Mouse (Mus musculus): ENCODE results near the gene Psmd3. TPM values are rescaled to one million over a fixed set of nuclear protein-coding genes. Genes with fewer than 3 reads are reported as not detected.

The Psmd3 gene
- polyA plus RNA-seq, 1 experiment from 2014 or later: 105 TPM

DNA sequence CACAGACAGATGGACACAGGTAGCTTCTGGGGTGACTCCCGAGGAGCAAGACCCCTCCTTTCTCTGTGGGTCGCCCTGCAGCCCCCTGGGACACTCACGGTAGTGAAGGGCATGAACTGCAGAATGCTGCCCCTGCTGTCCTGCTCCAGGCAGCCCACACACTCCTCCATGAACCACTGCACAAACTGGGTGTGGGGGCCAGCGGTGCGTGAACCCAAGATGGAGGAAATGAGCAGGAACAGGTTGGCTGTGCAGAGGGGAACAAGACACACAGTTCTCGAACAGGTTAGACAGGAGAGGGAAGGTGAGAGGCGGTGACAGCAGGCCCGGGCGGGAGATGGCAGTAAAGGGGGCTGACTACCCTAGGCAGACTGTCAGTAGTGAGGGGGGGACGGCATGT is 22.7 kb downstream of the Psmd3 start:
- Histone ChIP-seq H3K9me3 (ENCODE audit: low read length) (no peaks in the 10 kb centered on the region), H3K4me2 (replicated peaks; ENCODE audit: low read depth, low read length) (no peak overlapping the region), H3K4me1 (ENCODE audit: insufficient read depth, low read depth, low read length) (peaks cover 16% of the 10 kb centered on the region), H3K27ac (ENCODE audit: low read length) (no peak overlapping the region), H3K27me3 (replicated peaks; ENCODE audit: insufficient read depth, low read length) (no peaks in the 10 kb centered on the region), H3K36me3 (ENCODE audit: insufficient read depth, low read length) (no peaks in the 10 kb centered on the region), H3K4me3 (ENCODE audit: low read depth, low read length) (no peak overlapping the region), H3K9ac (replicated peaks; ENCODE audit: low read depth) (no peak overlapping the region)
- TF ChIP-seq CTCF (IDR thresholded peaks at IDR 0.05): no peak
- TF ChIP-seq EP300 (IDR thresholded peaks at IDR 0.05): no peak
- DNase-seq (ENCODE audit: low spot score): no peak
- no peak for ATAC-seq
- 89% methylated on average over 10 of the region's 10 CpGs for WGBS

DNA sequence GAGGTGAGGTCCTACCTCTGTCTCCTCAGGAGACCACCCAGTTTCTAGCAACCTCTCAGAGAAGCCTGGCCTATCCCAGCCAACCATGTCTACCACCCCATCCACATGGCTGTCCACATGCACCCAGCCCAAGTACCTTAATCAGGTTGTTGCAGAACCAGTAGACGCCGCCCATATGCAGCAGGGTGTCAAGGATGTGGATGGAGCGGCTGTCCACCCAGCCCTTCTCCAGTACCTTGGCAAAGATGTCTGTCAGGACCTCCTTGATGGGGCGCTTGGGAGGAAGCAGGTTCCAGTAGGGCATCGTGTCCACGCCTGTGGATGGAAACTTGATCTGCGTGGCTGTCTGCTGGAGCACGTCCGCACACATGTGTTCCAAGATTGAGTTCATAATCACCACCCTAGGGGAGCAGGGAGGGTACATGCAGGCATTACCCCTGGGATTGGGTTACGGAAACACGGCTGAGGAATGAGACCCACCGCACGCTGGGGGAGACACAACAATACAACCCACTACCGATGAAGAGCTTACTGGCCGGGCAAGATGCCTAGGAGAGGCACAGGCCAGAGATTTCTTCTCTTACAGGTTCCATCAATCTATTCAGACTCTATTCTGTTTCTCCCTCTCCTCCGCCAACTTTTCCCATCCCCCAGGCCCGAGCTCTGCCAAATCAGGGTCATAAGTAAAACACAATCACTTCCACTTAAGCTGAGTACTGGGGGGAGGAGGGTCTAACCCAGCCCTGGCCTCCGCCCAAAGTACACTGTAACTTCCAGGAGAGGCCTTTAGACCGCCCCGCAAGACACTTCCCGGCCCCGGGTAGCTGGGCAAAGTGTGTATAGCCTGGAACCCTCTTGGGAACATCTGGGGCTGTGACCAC is 25.3 kb downstream of the Psmd3 start:
- ATAC-seq: peak; percentile 66
- H3K4me1 ChIP-seq (ENCODE audit: insufficient read depth, low read depth, low read length): peaks cover 18% of the 10 kb centered on the region

DNA sequence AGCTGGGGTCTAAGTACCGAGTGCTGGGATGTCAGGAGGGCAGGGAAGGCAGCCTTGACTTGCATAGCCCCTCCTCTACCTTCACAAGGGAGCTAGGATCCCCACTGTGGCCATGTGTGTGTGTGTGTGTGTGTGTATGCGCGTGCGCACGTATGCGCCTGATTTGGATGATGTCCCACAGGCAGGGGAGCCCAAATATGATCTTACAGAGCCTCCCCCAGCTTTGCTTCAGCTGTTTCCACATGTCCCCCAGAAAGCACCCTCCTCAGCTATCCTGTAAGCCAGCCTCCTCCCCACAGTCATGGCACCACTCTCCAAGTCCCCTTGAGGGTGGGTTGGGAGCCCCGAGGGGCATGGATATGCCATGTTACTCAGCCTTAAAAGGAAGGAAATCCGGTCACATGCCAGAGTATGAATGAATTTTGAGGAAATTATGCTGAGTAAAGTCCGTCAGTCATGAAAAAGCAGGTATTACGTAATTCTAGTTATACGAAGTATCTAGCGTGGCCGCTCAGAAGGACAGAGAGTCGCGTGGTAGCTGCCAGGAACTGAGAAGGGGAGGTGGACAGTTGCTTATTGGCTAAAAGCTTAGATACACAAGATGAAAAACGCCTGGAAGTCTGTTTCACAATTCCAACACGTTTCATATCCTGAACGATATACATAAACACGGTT is 26.1 kb downstream of the Psmd3 start:
- H3K9me3 ChIP-seq (ENCODE audit: low read length): no peaks in the 10 kb centered on the region
- H3K4me3 ChIP-seq (ENCODE audit: low read depth, low read length): no peak overlapping the region
- peak; percentile 70 for TF ChIP-seq EP300 (IDR thresholded peaks at IDR 0.05)
- TF ChIP-seq CTCF (IDR thresholded peaks at IDR 0.05): no peak
- peaks cover 18% of the 10 kb centered on the region for H3K4me1 ChIP-seq (ENCODE audit: insufficient read depth, low read depth, low read length)
- H3K4me2 ChIP-seq (replicated peaks; ENCODE audit: low read depth, low read length): peak overlapping the region; percentile 30
- 23% methylated on average over 19 of the region's 19 CpGs for WGBS
- no peaks in the 10 kb centered on the region for H3K27me3 ChIP-seq (replicated peaks; ENCODE audit: insufficient read depth, low read length)
- H3K9ac ChIP-seq (replicated peaks; ENCODE audit: low read depth): no peak overlapping the region
- H3K27ac ChIP-seq (ENCODE audit: low read length): peak overlapping the region; percentile 89
- ATAC-seq: peak; percentile 78
- H3K36me3 ChIP-seq (ENCODE audit: insufficient read depth, low read length): no peaks in the 10 kb centered on the region
- peak; percentile 98 for DNase-seq (ENCODE audit: low spot score)

More for the DNA sequence above, 25.3 kb downstream of the Psmd3 start:
- no peaks in the 10 kb centered on the region for H3K27me3 ChIP-seq (replicated peaks; ENCODE audit: insufficient read depth, low read length)
- H3K4me3 ChIP-seq (ENCODE audit: low read depth, low read length): no peak overlapping the region
- H3K27ac ChIP-seq (ENCODE audit: low read length): peak overlapping the region; percentile 89
- peak; percentile 83 for DNase-seq (ENCODE audit: low spot score)
- no peaks in the 10 kb centered on the region for H3K36me3 ChIP-seq (ENCODE audit: insufficient read depth, low read length)
- peak overlapping the region; percentile 30 for H3K4me2 ChIP-seq (replicated peaks; ENCODE audit: low read depth, low read length)
- no peak overlapping the region for H3K9ac ChIP-seq (replicated peaks; ENCODE audit: low read depth)
- 45% methylated on average over 22 of the region's 22 CpGs for WGBS
- TF ChIP-seq CTCF (IDR thresholded peaks at IDR 0.05): no peak
- peak; percentile 37; the same call in 1 of the 2 replicates for TF ChIP-seq EP300 (IDR thresholded peaks at IDR 0.05)
- H3K9me3 ChIP-seq (ENCODE audit: low read length): no peaks in the 10 kb centered on the region

DNA sequence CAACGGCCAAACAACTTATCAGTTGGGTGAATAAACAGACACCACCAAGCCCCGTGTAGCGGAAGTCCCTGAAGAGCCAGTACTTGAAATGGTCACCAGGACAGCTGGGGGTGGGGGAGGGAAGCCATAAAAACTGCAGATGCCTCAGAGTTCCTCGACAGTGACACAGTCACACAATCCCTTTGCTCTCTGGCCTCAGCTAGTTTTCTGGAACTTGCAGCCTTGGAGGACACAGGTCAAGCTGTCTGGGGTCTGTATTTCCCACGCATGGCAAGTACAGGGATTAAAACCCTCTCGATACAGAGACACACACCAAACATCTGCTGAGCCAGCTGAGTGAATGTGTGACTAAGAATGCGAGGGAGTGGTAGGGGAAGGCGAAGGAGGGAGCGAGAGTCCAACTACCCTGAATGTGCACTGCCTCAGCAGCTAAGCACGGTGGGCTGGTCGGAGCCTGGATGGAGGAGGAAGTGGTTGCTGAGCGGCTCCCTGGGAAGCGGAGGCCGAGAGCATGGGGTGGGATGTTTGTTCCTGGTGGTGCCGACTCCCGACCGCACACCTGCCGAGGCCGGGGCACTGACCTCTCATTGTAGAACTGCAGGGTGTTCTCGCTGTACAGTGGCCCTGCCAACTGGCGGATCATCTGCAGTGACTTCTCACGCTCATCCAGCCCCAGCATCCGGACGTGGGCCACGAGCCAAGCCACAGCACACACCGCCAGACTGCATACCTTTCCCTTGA is 26.8 kb downstream of the Psmd3 start:
- H3K9ac ChIP-seq (replicated peaks; ENCODE audit: low read depth): no peak overlapping the region
- peaks cover 18% of the 10 kb centered on the region for H3K4me1 ChIP-seq (ENCODE audit: insufficient read depth, low read depth, low read length)

DNA sequence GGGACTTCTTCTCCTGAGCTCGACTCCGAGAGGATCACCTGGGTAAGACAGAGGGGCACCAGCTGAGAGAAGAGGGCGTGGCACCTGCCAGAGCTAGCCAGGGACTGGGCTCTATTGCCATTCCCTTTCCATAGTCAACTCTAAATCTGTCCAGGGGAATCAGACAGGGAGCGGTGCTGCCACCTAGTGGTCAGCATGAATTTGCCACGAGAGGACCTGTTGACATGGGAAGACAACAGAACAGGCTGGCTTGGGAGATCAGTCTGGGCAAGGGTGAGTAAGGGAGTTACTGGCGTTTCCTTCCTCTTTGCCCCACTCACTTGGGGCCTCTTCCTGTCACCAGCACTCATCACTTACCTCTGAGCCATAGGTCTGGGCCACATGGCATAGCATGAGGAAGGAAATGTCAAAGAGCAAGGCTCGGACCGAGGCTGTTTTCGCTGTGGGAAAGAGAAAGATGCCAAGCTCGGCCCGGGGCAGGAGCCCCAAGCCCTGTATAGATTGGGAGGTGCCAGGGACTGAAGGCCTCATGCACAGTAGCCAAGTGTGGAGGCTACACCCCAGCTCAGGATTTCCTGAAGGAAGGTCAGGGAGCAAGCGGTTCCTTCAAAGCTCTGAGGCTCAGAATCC is 28.2 kb downstream of the Psmd3 start:
- TF ChIP-seq EP300 (IDR thresholded peaks at IDR 0.05): no peak
- peak; percentile 99 for TF ChIP-seq CTCF (IDR thresholded peaks at IDR 0.05)
- H3K4me1 ChIP-seq (ENCODE audit: insufficient read depth, low read depth, low read length): peaks cover 18% of the 10 kb centered on the region
- H3K4me3 ChIP-seq (ENCODE audit: low read depth, low read length): no peak overlapping the region
- H3K9ac ChIP-seq (replicated peaks; ENCODE audit: low read depth): no peak overlapping the region
- DNase-seq (ENCODE audit: low spot score) (peak; percentile 92), ATAC-seq (peak; percentile 26)
- no peaks in the 10 kb centered on the region for H3K27me3 ChIP-seq (replicated peaks; ENCODE audit: insufficient read depth, low read length)
- peak overlapping the region; percentile 83 for H3K27ac ChIP-seq (ENCODE audit: low read length)
- H3K9me3 ChIP-seq (ENCODE audit: low read length): no peaks in the 10 kb centered on the region
- 38% methylated on average over 12 of the region's 12 CpGs for WGBS
- peak overlapping the region; percentile 20 for H3K4me2 ChIP-seq (replicated peaks; ENCODE audit: low read depth, low read length)
- no peaks in the 10 kb centered on the region for H3K36me3 ChIP-seq (ENCODE audit: insufficient read depth, low read length)

More for the DNA sequence above, 26.8 kb downstream of the Psmd3 start:
- Histone ChIP-seq H3K27me3 (replicated peaks; ENCODE audit: insufficient read depth, low read length) (no peaks in the 10 kb centered on the region), H3K9me3 (ENCODE audit: low read length) (no peaks in the 10 kb centered on the region), H3K4me3 (ENCODE audit: low read depth, low read length) (no peak overlapping the region), H3K27ac (ENCODE audit: low read length) (peak overlapping the region; percentile 83), H3K36me3 (ENCODE audit: insufficient read depth, low read length) (no peaks in the 10 kb centered on the region), H3K4me2 (replicated peaks; ENCODE audit: low read depth, low read length) (peak overlapping the region; percentile 30)
- ATAC-seq (peak; percentile 25), DNase-seq (ENCODE audit: low spot score) (peak; percentile 77)
- TF ChIP-seq CTCF (IDR thresholded peaks at IDR 0.05) (no peak), EP300 (IDR thresholded peaks at IDR 0.05) (no peak)
- WGBS: 36% methylated on average over 25 of the region's 26 CpGs

Measured in lung, postnatal 0 days (tissue).